Mouse (Mus musculus): ENCODE results near the gene Cbx1.

The Cbx1 gene

GRCm38 (mm10) chr11:96788871-96789795, at the start of gene Cbx1:
Cbx1 (plus strand) TSS chr11:96789127.
- peak; percentile 96 for DNase-seq (ENCODE audit: inconsistent ontology term)

- DNase-seq (ENCODE audit: inconsistent ontology term), result no peak
Measured at GRCm38 (mm10) chr11:96740796-96741195, 48.1 kb upstream of the Cbx1 start.

GRCm38 (mm10) chr11:96741995-96742394, 46.9 kb upstream of the Cbx1 start:
- DNase-seq (ENCODE audit: inconsistent ontology term), result no peak

- DNase-seq (ENCODE audit: inconsistent ontology term), result no peak
Measured at GRCm38 (mm10) chr11:96743000-96743399, 45.9 kb upstream of the Cbx1 start.

- DNase-seq (ENCODE audit: inconsistent ontology term), result no peak
Measured at GRCm38 (mm10) chr11:96743891-96744290, 45.0 kb upstream of the Cbx1 start.

GRCm38 (mm10) chr11:96746648-96747047, 42.3 kb upstream of the Cbx1 start:
- no peak for DNase-seq (ENCODE audit: inconsistent ontology term)

GRCm38 (mm10) chr11:96747555-96747954, 41.4 kb upstream of the Cbx1 start:
- DNase-seq (ENCODE audit: inconsistent ontology term), result peak; percentile 43

- no peak for DNase-seq (ENCODE audit: inconsistent ontology term)
Measured at GRCm38 (mm10) chr11:96755298-96755697, 33.6 kb upstream of the Cbx1 start.

- no peak for DNase-seq (ENCODE audit: inconsistent ontology term)
Measured at GRCm38 (mm10) chr11:96757421-96757820, 31.5 kb upstream of the Cbx1 start.

- no peak for DNase-seq (ENCODE audit: inconsistent ontology term)
Measured at GRCm38 (mm10) chr11:96758402-96758801, 30.5 kb upstream of the Cbx1 start.

GRCm38 (mm10) chr11:96760042-96760441, 28.9 kb upstream of the Cbx1 start:
- peak; percentile 45 for DNase-seq (ENCODE audit: inconsistent ontology term)

- no peak for DNase-seq (ENCODE audit: inconsistent ontology term)
Measured at GRCm38 (mm10) chr11:96761984-96762383, 26.9 kb upstream of the Cbx1 start.

GRCm38 (mm10) chr11:96762742-96763470, 26.0 kb upstream of the Cbx1 start:
- no peak for DNase-seq (ENCODE audit: inconsistent ontology term)

- DNase-seq (ENCODE audit: inconsistent ontology term), result no peak
Measured at GRCm38 (mm10) chr11:96764511-96765350, 24.2 kb upstream of the Cbx1 start.

GRCm38 (mm10) chr11:96765645-96766044, 23.3 kb upstream of the Cbx1 start:
- no peak for DNase-seq (ENCODE audit: inconsistent ontology term)

GRCm38 (mm10) chr11:96766555-96766954, 22.4 kb upstream of the Cbx1 start:
- peak; percentile 88 for DNase-seq (ENCODE audit: inconsistent ontology term)

- DNase-seq (ENCODE audit: inconsistent ontology term), result no peak
Measured at GRCm38 (mm10) chr11:96767096-96767495, 21.8 kb upstream of the Cbx1 start.

GRCm38 (mm10) chr11:96768240-96768639, 20.7 kb upstream of the Cbx1 start:
- DNase-seq (ENCODE audit: inconsistent ontology term), result no peak

GRCm38 (mm10) chr11:96771274-96771975, 17.5 kb upstream of the Cbx1 start:
- DNase-seq (ENCODE audit: inconsistent ontology term), result no peak

GRCm38 (mm10) chr11:96772413-96772812, 16.5 kb upstream of the Cbx1 start:
- DNase-seq (ENCODE audit: inconsistent ontology term), result no peak

- DNase-seq (ENCODE audit: inconsistent ontology term), result no peak
Measured at GRCm38 (mm10) chr11:96774536-96774935, 14.4 kb upstream of the Cbx1 start.

All from Muller cell, postnatal 12 days (primary cell).